Mouse (Mus musculus) CD4-positive, CD25-positive, alpha-beta regulatory T cell, adult 2 months (primary cell): ENCODE data around the gene Gm21970.

Experiments
- DNase-seq: peaks from one replicate; pipeline ENCODE4 v3.0.0-alpha.2; 2012; ENCODE audit warnings: low read depth, low spot score

Gm21970 gene

DNA sequence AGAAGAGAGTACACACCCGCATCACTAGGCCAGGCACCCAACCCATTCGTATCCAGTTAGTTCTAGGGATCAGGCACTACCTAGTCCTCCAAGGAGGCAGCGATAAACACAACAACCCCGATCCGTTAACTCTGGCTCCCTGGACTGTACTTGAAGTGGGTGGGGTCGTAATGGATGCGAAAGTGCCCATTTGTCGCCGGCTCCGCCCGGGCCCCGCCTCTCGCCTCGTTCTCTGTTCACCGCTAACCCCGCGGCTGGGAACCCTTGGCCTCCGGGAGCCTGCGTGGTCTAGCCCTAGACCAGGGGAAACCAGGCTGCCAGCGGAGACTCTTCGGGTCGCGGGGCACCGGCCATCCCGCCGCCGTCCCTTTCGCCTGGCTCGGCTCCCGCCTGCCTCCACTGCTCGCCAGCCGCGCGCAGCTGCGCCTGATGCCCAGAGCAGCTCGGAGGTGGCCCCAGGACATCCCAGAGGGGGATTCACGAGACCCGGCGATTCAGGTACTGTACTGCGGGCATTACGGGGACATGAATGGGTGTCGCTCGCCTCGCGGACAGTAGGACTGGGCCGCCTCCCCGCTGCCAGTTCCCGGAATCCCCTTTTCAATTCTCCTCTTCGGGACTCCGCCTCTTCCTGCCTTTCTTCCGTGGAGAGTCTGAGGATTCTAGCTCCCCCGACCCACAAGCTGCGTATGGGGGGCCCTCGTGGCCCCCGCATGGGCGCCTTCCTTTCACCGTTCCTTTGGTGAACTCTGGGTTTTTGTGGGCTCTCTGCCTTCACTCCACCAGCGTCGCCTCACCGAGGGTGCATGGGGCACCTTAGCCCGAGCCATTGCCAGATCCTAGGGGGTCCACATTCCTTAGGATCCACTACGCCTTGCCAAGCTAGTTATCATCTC is 18.7 kb upstream of the Gm21970 start, which contains the start of gene Ifnar2:
Gene Ifnar2, plus strand, starts transcription at position 207 of the 896 bp plus-strand sequence.
- peak; percentile 78 for DNase-seq

DNA sequence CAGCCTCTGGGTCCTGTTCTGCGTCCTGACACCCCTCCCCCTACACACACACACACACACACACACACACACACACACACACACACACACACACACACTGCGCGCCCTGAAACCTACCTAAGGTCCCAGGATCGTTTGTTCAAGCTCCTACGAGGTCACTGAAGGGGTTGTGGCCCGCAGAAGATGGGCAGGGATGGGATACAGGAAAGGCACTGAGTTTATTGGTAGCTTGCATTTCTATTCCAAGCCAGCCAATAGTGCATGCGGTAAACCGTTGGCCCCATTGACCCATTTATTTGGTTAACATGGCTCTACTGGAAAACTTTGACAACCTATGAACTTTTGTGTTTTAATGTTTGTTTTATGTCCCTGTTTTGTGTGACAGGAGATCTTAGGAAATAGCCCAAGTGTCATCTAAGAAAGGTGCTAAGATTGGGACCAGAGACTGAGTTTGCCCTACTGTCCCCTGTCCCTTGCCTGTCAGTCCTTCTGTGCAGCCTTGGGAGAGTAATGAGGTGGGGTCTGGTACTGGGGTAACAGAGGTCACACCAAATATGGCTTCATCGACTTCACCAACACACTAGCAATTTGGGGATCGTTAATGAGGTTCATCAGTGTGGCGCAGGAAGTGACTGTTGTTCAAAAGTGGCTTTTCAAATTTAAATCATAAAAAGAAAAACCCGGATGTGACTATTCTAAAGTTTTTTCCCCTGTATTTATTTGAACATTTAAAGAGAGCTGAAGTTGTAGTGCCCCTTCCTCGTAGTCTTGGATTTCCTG is 17.9 kb upstream of the Gm21970 start:
- DNase-seq = peak; percentile 55

DNA sequence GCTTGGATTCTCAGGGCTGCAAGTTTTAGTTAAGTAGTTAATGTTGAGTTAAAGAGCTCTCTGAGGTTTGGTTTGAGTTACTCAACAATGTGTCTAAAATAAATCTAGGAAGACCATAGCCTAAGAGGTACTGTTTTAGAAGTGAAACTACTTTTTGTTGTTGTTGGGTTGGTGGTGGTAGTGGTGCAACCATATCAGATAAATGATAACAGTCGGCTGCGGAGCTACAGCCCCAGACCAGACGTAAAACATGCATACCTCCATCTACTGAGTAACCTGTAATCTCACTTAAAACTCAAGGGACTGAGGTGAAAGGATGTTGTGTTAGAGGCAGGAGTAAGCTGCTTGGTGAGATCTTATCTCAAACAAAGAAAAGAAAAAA is 17.3 kb upstream of the Gm21970 start:
- DNase-seq = peak; percentile 53

DNA sequence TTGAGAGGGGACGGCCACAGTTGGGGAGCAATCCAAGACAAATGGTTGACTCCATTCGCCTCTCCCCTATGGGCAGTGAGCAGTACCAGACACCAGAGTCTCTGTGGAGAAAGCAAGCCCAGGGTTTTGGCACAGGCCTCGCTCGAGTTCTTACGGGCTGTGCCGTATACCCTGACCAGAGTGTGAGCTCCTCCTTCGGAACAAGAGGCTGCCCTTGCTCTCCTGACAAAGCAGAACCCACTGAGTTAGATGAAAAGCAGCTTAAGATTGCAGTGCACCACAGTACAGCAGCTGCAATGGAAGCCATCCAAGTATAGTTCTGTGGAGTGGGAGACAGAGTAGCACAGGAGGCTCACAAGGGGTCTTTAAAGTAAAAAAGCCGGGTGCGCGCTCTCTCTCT is 14.8 kb upstream of the Gm21970 start:
- no peak for DNase-seq

DNA sequence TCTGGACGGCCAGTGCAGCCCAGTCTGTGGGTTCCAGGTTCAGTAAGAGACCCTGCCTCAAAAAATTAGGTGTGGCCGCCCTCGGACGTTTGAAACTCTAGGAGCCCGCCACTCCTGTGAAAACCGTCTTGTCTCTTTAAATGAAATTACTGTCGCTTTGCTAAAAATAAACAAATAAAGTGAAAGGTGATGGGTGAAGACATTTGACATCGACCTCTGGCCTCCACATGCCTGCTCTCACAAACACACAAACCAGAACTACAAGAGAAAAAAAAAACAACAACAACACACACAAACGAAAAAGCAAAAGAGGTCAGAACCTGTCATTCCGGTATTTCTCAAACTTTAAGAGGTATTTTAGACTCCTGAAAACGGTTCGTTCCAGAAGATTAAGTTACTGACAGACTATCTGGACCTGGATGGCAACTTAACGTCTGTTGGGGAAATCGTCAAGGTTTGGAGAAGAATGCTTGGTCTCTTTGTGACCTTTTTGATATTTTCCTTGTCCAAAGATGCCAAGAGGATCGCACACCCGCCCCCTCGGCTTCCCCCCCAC is 13.0 kb upstream of the Gm21970 start:
- no peak for DNase-seq

DNA sequence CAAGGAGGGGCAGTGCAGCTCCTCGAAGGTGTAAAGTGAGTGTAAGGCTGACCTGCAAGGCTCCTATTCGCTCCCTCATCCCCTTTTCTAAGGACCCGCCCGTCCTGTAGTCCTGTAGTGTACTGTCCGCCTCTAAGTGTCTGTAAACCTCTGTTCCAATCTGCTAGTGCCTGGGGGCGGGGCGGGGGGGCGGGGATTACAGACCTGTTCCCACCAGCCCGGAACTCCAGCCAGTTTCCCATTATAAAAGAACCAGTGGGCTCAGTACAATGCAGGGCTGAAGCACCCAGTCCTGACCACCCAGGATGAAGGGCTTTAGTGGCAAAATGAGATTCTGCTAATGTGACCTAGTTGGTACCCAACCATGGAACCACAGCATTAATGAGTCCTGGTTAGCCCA is 12.5 kb upstream of the Gm21970 start:
- DNase-seq = no peak

DNA sequence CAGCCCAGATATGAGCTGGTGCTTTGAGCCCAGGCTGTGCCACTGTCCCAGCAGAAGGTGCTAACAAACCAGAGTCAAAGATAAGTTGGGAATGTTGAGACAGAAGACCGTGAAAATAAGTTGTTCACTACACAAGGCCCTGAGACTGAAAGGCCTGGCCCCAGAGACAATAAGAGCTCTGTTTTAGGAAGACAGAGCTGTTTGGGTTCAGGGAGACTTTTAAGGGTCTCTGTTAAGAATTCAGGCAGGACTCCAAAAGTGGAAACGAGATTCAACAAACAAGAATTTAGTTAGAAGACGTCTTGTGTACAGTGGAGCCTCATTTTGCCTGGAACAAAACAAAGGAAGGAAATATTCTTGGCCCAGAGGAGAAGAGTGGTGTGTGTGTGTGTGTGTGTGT is 12.1 kb upstream of the Gm21970 start:
- DNase-seq = no peak

DNA sequence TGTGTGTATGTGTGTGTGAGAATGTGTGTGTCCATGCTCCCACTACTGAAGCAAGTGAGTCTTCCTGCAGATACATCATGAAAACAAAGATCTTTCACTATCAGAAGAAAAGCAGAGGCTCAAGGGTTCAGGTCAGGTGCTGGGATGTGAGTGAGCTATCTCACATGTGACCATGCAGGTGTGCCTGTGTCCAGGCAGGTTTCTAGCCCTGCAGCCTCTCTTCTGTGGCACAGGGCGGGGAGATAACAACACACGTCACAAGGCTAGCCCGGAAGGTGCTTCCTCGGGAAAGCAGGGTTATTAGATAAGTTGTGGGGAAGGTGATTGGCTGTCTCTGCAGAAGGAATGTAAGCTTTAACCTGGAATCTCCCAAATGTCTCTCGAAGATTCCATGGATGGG is 11.4 kb upstream of the Gm21970 start:
- DNase-seq = no peak

DNA sequence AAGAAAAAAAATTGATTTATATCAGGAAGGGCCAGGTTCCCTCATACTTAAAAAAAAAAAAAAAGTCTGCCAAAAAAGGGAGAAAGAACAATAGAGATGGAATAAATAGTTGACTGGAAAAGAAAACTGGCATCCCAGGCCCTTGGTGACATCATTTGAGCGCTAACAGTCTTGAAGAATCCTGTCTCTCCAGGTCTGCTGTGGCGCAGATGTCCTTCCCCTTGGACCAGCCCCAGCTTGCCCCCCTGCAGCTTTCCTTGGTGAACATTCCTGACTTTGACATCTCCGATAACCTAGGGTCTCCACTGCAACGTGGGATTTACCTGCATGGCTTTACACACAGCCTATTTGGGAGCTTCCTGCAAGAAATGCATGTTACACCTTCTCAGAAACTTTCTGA is 9.9 kb upstream of the Gm21970 start:
- DNase-seq = no peak

DNA sequence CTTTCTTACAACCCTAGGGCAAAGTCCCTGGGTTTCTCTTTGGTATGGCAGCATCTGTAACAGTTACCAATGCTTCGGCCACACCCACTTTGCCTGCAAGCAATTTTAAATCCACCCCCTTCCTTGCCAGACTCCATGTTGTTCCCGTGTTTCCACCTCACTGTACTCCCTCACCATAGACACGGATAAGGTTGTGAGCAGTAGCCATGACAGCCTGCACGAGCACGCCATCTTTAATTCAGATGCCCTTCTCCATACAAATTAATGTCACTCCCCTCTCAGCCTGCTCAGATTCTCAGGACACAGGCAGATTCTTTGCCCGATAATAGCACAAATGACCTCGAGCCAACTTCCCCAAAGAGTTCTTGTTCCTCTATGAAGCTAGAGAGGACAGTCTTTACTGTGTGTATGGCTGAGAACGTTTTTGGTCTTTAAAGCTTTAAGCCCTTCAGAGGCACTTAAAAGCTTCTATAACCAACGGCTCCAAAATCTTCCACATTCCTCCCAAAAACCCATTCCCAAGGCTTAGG is 9.2 kb upstream of the Gm21970 start:
- DNase-seq = no peak

DNA sequence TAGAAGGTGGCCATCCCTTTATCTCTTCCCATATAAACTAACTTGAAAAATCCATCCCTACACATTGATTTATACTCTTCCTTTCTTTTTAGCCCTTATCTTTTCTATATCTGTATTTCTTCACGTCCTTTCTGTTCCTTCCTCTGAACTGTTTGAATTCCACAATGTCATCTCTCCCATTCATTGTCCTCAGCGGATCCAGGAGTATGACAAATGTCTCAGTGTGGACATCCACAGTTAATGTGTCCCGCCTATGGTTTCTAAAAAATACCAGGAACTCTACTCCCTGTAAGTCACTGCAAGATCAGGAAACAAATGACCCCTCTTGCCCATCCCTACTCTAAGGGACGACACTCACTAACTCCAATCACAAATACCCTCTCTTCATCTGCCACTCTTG is 7.3 kb upstream of the Gm21970 start:
- no peak for DNase-seq

DNA sequence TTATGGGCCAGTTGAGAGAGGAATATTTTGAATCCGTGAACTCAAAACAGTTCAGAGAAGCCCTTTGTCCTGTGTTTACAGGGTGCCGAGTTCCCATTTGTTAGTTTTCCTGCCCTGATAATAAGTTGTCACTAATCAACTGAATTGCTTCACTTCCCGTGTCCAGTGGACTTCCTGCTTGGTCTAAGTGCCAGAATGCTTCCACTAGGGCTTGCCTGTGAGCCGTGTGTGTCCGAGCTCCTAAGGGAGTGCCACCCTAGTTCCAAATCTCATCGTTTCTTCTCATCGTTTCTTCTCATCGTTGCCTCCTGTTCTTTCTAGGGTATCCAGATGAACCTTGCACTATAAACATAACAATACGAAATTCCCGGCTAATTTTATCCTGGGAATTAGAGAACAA is 5.9 kb upstream of the Gm21970 start:
- DNase-seq = no peak

DNA sequence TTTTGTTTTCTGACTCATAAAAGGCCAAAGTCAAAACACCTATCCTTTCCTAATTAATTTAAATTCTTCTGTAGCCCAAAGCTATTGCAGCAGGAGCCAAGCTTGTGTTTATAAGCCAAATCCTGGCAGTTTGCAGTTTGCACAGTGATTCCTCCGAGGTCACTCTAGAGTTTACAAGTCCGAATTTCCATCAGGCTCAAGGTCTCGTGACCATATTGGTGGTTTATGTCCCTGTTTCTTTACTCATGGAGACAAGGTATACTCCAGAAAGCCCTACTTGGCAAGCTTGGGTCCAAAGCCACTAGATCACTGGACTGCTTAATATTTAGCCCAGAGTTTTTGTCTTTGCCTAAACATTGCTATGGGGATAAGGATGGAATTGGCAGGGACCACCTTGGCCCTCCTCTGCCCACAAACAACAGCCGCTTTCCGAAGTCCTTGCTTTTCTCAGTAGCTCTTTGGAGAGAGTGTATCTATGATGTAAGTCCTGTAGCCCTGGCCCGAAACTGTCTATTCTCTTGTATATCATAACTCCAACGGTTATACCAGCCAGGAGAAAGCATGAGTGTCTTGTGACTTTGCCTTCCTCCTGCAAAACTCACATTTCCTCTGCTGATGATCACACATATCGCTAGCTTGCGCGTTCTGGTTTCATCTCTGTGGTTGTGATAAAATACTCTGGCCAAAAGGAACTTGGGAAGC is 5.0 kb upstream of the Gm21970 start:
- no peak for DNase-seq

DNA sequence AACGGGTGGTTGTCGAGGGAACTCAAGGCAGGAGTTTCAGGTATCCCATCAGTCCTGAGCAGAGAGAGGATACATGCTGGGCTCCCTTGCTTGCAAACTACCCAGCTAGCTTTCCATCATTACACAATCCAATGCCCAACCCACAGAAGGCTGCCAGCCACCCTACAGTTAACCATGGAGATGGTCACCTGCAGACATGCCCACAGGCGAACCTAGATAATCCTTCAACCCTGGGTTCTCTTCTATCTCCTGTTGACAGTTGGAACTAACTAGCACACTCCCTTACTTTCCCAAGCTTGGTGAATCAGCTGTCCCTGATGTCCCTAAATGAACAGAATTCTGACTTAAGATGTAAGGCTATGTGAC is 4.4 kb upstream of the Gm21970 start:
- DNase-seq = no peak

DNA sequence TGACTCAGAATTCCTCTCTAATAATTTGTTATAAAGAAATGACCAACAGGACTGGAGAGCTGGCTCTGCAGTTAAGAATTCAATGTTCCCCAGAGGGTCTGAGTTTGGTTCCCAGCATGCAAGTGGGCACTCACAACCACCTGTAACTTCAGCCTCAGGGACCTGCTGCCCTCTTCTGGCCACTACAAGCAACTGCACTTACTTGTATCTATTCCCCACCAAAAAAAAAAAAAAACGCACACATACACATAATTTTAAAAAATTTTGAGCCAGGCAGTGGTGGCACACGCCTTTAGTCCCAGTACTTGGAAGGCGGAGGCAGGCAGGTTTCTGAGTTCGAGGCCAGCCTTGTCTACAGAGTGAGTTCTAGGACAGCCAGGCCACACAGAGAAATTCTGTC is 1.4 kb upstream of the Gm21970 start:
- peak; percentile 77 for DNase-seq

DNA sequence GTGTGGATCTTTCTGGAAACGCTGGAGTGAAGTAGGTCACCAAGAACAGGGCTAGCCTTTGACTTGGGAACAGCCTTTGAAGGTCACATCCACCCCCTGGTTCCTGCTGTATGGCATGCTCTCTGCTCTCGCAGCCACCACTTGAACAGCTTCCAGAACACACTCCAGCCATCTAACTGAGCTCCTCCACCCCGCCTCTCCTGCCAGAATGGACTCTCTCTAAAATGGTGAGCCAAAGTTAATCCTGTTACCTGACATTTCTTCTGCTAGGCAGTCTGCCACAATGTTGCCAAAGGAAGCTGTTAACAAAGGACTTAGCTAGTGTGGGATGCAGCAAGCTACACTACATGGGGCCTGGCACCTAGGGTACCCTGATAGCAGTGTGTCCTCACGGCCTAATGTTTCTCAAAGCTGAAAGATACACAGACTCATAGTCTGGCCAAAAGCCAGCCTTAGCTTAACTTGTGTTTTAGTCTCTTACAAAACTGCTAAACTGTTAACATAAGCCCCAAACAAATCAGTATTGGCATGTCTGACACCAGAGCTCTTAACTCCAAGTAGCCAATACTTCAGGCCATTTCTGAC is 3.4 kb downstream of the Gm21970 start:
- DNase-seq = no peak

DNA sequence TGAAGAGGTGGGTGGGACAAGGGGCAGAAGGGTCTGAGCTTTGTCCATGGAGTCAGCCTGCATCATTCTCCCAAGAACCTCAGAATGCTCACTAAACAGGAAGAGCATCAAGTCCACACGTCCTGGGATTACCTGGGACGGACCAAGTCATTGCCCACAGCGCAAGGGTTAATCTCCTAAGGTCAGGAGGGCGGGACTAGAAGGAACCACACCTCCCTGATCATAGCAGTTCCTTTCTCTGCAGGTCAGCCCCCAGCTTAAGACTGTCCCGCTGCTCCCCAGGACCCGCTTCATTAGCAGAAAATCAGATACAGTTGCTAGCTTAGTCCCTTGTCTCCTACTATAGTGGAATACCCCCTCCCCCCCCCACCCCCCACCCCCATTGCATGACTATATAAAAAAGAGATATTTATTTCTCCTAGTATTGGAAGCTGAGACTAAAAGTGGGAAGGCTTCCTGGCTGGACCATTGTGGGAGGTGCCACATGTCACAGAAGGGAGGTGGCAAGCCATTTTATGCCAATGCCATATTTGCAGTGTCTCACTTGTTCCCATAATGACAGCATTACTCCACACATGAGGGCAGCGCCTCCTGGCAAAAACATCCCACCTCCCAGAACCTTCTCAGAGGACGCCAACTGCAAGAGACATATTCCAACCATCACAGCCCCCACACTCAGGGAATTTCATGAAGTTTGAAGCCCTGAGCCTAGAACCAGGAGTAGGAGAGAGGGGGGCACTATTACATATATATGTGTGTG is 4.3 kb downstream of the Gm21970 start:
- DNase-seq = no peak

DNA sequence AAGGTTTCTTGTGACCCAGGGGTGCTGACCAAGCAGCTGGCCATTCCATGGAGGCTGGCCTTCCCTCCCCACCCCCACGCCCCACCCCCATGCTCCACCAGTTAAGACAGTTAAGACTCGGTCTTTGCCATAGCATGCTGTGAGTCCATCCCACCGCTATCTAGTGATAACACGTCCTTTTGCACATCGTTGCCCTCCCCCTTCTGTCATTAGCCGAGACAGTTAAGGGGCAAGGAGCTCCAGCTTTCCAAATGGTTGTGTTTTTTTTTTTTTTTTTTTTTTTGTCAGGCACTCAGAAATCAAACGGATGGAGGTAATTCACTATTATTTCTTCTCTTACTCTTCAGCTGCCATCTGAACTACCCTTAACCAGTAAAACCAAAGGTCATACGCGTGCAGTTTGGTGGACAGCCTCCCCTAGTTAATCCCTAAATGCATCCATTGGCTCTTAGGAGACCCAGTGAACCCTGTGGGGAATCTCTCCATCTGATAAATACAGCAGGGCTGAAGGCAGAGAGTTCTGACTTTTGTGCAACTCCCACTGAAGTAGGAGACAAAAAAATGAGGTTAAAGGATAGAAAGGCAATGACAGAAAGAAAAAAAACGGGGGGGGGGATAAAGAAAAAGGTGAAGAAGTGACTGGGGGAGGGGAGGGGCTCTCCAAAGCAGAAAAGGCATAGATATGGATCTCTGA is 5.5 kb downstream of the Gm21970 start:
- no peak for DNase-seq

DNA sequence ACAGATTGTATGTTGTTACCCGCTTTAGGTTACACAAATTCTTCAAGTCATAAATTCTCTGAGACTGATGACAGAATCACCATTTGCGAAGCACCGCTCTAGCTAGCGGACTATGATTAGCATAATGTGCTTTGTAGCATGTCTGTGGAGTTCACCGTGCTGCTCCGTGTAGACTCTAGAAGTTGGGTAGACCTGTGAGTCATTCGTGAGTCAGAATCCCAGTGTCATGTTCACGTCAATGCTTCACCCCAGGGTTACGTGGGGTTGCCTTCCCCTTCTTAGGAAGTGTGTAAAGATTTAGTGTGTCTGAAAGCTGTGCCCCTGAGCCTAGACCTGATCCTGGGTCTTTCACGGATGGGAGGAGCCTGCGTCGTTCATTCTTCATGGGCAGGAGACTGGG is 6.5 kb downstream of the Gm21970 start:
- DNase-seq = peak; percentile 29

DNA sequence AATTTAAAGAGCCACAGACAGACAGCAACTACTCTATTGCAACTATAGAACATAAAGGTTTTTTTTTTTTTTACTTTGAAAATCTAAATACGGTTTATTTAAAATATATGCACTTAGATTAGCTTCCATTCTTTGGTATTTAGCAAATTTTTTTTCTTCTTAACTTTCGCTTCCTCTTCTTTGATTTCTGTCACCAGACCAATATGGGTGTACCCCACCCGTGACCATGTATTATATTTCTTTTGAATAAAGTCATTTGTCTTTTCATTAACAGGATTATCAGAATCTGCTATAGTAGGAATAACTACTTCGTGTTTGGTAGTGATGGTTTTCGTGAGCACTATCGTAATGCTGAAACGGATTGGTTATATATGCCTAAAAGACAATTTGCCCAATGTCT is 7.4 kb downstream of the Gm21970 start:
- DNase-seq = no peak
